Mouse (Mus musculus) brain, adult 2 months (tissue): Measurements from ENCODE around the gene Pnpt1.
A peak's percentile ranks its signal among the peaks of the same experiment; 100 is the strongest.

Experiments used
- DNase-seq: peaks from one replicate; pipeline ENCODE4 v3.0.0; 2011; ENCODE audit warnings: low read depth, low spot score

Gene Pnpt1

DNA sequence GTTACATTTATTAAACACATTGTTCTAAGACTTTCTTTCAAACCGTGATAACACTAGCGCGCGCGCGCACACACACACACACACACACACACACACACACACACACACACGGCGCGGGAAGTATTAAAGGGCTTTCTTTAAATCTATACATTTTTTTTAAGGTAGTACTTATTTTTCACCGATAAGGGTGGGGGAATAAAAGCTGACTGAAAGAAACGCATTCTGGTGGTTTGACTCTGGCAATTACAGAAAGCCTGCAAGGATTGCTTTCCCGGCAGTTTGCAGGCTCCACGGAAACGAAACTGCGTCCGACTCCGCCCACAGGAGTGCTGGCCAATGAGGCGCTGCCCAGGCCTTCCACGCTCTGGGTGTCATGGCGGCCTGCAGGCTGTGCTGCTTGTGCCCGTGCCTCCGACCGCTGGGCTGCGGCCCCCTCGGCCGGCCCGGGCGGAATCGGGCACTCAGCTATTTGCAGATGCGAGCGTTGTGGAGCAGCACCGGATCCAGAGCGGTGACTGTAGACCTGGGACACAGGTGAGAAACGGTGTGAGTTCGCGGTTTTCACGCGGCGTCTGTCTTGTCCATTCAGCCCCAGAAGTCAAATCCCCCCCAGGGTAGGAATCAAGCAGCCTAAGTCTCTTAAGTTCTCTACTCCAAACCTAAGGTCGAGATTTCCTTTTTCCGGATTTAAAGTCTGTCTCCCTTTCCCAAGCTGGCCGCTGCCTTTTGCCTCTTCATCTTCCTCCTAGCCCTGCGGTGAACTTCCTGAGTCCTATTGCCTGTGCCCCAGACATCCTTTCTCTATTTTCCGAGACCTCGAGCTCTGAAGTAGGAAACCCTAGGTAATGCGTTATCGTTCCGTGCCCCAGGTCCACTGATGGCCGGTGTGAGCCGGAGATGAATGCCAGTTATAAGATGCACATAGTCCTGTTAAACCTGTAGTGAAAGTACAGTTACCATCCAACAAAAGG, at the start of gene Pnpt1:
Gene Pnpt1, plus strand, starts transcription at position 360 of the 971 bp plus-strand sequence.
- peak; percentile 98 for DNase-seq

DNA sequence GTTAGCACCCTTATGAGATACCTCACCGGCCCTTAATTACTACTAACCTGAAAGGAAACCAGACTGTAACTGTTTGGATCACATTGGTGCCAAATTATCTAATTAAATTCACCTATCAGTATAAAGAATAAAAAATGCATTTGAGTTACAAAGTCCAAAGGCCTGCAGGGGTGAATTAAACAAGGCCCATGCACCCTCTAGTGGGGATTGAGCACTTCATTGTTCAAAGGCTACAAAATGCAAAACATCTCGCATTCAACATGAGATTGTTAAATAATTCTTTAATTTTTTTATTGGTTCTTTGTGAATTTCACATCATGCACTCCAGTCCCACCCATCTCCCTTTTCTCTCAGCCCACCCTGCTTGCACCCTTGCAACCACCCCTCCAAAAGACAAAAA, 38.1 kb upstream of the Pnpt1 start:
- DNase-seq: peak; percentile 28

DNA sequence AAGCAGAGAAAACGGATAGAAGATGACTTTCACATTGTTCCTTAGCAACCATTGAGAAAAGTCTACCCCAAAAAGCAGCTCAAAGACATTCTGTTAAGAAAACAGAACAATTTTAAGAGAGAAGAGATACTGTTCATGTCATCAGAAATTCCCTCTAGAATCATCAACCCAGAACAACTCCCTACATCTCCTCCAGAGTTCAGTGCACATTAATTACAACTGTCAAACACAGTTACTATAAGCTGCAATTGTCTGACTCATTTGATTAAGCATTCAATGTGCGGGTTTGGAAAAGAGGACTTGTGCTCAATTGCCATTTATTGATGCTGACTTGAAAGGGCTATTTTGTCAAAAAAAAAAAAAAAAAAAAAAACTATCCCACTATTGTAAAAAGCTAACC, 31.6 kb upstream of the Pnpt1 start:
- peak; percentile 6 for DNase-seq

GRCm38 (mm10) chr11:29129862-29130384, 621 bp upstream of the Pnpt1 start:
- peak; percentile 30 for DNase-seq

DNA sequence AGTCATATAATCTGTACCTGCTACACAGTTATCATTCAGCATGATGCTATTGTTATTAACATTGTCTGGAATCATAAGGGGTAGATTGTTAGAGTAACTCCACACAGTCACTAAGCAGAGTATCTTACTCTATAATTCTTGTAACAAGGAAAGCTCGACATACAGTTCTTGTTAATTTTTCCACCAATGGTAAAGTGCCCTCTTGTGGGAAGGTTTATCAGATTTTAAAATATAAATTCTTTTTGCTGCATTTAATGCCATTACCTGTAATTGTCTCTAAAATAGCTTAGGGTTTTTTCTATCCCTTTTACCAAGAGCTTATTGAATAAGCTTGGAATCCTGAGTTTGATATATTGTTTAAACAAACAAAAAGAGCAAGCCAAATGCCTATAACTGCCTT, 10.1 kb downstream of the Pnpt1 start:
- DNase-seq: no peak

DNA sequence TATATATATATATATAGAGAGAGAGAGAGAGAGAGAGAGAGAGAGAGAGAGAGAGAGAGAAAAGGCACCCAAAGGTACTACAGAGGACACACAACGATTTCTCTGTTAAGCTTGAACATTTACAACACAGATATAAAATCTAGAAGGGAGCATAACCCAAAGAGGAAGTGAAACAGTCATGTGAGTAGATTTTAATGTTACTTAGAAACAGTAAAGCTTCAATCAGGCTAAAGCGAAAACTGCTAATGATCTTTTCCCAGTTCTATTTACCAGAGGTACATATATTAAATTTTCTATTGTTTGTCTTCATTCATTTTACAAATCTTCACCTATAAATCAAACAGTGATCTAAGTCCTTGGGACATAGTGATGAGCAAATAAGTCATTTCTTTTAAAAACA, 18.4 kb downstream of the Pnpt1 start:
- DNase-seq: no peak

DNA sequence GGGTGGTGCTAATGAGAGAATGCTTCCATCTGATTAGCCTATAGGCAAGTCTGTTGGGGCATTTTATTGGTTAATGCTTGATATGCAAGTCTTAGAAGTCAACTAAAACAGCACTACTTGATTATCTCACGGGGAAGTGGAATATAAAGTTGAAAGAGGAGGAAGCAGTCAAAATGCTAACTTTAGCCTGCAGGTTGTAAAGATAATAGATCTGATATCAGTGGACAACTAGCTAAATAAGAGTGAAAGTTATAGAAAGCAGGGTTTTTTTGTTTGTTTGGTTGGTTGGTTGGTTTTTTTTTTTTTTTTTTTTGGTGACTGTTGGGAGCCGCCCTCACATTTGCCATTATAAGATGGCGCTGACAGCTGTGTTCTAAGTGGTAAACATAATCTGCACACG, 33.0 kb downstream of the Pnpt1 start:
- DNase-seq: no peak

- DNase-seq: peak; percentile 91
Measured at GRCm38 (mm10) chr11:29171959-29172391, 41.4 kb downstream of the Pnpt1 start.

- peak; percentile 99 for DNase-seq
Measured at GRCm38 (mm10) chr11:29172563-29173124, 42.1 kb downstream of the Pnpt1 start, which contains the start of gene Ppp4r3b. TSS of gene Ppp4r3b (plus strand) at chr11:29172890.

- DNase-seq: peak; percentile 75
Measured at GRCm38 (mm10) chr11:29173125-29173631, 42.6 kb downstream of the Pnpt1 start.

DNA sequence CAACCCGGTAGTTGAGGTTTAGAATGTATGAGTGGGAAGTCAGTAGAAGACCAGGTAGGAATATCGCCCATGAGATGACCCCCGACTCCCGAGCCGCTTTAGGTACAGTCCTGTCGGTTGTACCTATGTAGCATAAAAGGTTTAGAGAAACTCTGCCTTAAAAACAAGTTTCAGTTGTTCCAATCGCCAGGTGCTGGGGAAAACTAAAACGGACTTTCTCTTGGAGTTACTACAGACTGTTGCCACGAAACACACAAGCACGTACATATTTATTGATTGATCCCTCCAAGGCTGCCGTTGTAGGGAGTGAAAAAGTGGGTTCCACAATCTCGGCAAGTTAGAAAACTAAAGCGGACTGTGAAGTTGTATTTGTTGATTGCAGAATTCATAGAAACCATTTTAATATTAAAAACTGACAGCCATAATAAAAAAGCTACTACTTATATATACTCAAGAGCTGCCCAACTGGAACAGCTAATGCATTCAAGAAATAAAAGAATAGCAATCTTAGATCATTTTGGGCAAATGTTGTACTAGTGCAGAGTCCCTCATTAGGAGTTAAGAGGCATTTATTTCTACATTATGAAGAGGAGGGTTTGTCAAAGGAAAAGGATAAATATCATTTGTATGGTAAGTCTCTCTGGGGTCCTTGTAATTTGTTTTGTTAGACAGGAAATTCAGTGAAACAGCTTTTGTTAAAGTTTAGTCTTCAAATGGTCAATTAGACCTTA, 43.3 kb downstream of the Pnpt1 start:
- DNase-seq: no peak

DNA sequence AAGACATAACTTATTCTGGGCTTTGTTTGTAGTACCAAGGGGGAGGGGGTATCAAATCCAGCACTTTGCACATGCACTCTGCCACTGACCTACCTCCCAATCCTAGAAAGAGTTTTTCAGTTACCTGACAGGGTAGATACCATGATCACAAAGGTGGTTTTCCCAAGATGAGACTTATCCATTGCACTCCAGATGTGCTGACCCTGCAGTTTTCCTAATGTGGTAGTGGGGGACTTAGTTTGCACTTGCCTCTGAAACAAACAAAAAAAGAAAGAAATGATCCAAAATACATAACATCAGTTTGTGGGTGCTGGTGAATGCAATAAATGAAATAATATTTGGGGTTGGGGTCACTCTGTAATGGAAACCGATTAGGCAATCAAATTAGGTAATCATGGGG, 48.8 kb downstream of the Pnpt1 start:
- DNase-seq: no peak

GRCm38 (mm10) chr11:29180657-29181056, 50.1 kb downstream of the Pnpt1 start:
- peak; percentile 84 for DNase-seq

- no peak for DNase-seq
Measured at GRCm38 (mm10) chr11:29181751-29182150, 51.2 kb downstream of the Pnpt1 start.

GRCm38 (mm10) chr11:29188981-29189380, 58.4 kb downstream of the Pnpt1 start:
- DNase-seq: no peak

- no peak for DNase-seq
Measured at GRCm38 (mm10) chr11:29203653-29204052, 73.1 kb downstream of the Pnpt1 start.

- peak; percentile 45 for DNase-seq
Measured at GRCm38 (mm10) chr11:29209774-29210173, 79.2 kb downstream of the Pnpt1 start.
